Mouse (Mus musculus): ENCODE data around the gene Art5. TPM values are rescaled to one million over a fixed set of nuclear protein-coding genes. Genes with fewer than 3 reads are reported as not detected.
A peak's percentile ranks its signal among the peaks of the same experiment; 100 is the strongest.
"Not testable (repeated sequence)": the region's sequence is repeated elsewhere in the genome, so short reads cannot be mapped to it uniquely, and the experiment has no call there.

The Art5 gene
- total RNA-seq, 2 experiments from 2014 or later, result not detected

DNA sequence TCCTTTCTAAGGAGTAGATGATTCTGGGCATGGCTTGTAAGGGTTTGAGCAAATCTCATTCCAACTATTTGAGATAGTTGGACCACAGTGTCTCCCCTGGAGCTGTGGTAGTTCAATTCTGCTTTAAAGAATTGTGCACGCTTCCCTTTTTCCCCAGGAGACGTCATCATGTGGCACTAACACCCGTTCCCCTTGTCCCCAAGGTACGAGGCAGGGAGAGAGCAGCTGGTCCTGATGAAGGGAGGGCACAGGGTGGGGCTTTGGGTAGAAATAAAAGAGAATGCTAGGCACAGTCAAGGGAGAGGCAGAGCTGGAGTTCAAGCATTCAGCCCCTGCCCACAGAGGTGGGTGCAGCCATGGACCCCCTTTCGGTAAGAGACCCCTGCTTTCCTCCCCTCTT lies 26.5 kb downstream of the Art5 start, which contains the start of gene Trpc2:
Trpc2 (plus strand) TSS at position 301 of the 400 bp plus-strand sequence.
- DNase-seq (ENCODE audit: low spot score in 2 of 2), result no peak

DNA sequence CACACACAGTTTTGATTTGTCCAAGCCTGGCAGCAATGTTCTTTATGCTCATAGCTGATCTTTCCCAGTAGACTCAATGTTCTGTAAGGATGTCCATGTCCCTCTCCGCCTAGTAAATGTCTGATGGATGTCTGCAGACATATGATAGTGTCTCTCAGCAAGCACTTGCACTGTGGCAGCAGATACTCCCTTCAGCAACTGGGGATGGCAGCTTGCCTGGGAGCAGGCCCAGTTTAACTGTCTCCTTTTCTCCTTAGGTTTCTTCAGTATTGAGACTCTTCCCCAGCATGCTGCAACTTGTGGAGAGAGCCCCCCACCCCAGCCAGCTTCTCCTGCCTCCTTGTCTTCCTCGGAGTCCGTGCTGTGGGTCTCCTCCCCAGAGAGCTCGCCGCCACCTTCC lies 27.5 kb downstream of the Art5 start:
- DNase-seq (ENCODE audit: low spot score in 2 of 2), result no peak

DNA sequence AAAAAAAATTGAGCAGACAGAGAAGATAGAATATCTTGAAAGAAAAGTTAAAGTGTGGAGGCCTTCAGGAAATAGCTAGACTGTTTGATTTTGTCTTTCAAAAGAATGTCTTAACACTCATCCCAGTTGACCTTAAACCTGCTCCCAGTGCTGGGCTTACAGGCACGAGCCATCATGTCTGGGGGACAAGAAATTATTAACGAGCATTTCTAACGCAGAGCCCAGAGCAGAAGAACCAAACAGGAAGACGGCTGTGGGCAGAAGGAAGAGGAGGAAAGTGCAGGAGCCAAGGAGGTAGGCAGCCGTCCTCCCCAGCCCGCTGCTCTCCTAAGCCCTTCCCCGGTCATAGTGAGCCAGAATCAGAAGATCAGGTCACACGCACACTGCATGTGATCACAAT lies 29.0 kb downstream of the Art5 start:
- no peak for DNase-seq (ENCODE audit: low spot score in 2 of 2)

DNA sequence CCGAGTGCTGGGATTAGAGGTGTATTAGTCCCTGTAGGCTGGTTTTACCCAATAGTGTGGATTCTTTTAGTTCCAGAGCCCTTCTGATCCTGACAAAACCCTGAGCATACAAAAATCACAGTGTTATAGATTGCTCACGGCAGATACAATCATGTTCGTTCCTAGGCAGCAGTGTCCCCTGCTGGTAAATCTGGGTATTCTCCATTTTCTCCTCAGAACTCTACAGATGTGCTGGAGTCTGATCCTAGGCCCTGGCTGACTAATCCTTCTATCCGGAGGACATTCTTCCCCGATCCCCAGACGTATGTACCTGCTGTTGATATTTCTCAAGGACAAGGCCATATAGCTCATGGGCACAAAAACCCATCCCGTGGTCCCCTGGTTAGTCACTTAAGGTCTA lies 30.8 kb downstream of the Art5 start:
- peak in 1 of 2 experiments; percentile 29 for DNase-seq (ENCODE audit: low spot score in 2 of 2)

DNA sequence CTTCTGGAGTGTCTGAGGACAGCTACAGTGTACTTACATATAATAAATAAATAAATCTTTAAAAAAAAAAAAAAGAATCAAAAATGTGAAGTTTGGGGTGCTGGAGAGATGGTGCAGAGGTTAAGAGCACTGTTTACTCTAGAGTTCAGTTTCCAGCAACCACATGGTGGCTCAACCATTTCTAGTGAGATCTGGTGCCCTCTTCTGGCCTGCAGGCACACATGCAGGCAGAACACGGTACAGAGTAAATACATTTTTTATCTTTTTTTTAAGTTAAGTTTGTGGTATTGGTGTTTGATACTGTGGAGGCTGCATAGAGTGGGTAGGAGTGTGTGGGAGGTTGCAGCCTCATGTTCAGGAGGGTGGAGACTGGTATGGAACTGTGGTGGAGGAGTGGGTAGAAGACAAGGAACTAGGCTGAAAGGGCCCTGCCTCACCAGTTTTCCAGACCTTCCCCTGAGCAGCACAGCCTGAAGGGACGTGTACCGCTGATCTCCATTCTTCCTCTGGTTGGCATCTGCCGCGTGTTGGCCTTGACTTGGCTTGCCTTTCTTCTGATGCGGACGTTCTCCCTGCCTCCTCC lies 32.5 kb downstream of the Art5 start:
- peak in 1 of 2 experiments; percentile 17 for DNase-seq (ENCODE audit: low spot score in 2 of 2)

DNA sequence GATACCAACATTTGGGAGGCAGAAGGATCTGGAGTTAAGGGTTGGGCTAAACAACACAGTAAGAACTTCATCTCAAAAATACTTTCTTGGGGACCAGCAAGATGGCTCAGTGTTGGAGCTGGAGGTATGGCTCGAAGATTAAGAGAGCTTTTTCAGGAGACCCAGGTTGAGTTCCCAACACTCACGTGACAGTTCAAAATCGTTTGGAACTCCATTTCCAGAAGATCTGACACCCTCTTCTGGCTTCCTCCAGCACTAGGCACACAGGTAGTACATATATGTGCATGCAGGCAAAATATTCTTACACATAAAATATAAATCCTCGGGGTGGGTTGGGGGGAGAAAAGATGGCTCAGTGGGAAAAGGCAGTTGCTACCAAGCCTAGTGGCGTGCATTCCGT lies 42.9 kb downstream of the Art5 start:
- no peak for DNase-seq (ENCODE audit: low spot score in 2 of 2)

DNA sequence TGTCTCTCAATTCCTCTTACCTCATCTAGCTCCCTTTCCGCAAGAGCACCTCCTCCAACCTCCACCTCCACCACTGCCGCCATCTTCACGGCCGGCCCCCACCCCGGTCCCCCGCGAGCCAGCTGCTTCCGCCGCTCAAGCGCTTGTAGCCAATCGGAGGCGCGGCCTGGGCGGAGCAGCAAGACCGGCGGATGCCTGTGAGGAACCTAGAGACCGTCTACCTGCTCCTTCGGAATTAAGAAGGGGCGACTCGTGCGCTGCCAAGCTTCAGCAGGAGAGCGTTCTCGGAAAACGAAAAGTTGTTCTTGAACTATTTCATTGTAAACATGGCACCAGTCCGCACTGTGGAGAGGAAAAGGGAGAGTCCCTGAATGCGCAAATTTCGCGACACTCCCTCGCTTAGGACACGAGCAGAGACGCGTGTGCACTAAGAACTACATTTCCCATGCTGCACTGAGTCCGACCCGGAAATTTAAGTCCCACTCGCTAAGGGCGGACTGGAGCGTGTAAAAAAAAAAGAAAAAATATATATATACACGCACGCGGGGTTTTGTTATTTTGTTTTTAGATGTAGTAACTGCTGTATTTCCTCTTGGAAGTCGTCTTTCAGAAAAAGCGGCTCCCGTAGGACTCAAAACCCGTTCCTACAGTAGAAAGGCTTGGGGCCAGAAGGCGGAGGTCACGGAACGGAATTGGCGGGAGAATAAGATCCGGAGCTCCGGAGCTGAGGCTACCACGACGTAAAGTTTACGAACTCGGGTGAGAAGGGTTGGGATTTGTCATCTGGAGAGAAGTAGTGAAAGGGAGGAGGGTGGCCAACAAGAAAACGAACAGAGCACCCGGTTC lies 44.0 kb downstream of the Art5 start, which contains the start of the genes Rnf121, Xndc1 and Xntrpc:
Rnf121 (minus strand) TSS at position 424 of the 846 bp plus-strand sequence.
Xndc1 (plus strand) TSS at position 466 of the 846 bp plus-strand sequence.
Xntrpc (plus strand) TSS at position 668 of the 846 bp plus-strand sequence.
- peak; percentile 85 to 86 for DNase-seq (ENCODE audit: low spot score in 2 of 2)

DNA sequence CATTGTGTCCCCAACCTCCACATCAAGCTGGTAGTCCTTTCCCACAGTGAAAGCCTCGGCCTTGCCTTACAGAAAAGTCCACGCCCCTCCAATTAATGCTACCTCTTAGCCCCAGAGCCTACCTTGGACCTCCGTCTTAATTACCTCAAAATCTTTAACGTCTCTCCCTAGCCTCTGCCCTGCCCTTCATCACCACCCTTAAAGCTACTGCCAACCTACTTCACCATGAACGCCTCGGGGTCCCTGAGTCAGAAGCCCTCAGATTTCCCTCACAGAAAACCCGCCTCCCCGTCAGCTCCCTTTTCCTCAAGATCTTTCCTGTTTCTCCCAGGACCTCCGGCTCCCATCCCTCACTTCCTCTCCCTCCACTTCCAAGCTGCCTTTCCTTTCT lies 44.6 kb downstream of the Art5 start:
- no peak for DNase-seq (ENCODE audit: low spot score in 2 of 2)

DNA sequence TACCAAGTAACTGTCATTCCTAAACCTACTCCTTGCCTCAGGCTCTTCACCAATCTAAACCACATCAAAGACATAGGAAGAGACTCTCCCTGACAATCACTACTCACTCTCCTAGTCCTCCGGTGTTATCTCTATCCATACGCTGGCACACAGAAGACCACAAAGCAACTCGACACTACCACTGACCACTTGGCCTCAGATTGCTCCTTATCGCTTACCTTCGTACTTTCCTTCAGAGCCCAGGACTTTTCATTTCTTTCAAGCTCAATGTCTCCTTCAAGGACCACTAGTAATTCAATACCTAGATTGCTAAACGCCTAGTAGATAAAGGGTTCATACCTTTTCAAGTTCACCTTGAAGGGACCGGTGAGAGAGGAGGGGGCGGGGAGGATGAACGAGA lies 45.4 kb downstream of the Art5 start:
- DNase-seq (ENCODE audit: low spot score in 2 of 2), result no peak

DNA sequence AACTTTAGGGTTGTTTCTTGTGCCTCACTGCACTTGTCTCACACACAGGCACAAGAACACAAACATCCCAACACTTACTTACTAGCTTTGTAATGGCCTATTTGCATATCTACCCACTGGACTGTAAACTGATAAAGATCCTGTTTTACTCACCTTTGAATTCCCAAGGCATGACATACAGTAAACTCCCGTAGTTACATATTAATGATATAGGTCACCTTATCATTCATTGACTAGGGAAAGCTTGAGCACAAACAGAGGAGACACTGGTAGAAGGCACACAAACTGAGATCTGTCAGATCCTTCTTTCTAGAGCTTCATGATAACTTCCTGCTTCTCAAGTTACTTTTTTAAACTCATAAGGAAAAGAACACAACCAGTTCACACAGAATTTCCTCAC lies 47.1 kb downstream of the Art5 start:
- DNase-seq (ENCODE audit: low spot score in 2 of 2), result no peak

DNA sequence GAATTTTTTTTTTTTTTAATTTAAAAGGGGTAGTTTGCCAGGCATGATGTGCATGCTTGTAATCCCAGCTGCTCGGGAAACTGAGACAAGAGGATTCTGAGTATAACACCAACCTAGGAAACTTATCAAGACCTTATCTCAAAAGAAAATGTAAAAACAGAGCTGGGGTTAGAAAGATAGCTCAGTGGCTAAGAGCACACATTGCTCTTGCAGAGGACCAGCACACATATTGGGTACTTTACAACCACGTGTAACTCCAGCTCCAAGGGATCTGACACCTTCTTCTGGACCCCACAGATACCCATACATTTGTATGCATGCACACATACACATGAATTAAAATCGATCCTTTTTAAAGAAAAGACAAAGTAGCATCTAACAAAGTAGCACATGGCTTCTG lies 47.9 kb downstream of the Art5 start:
- no peak for DNase-seq (ENCODE audit: low spot score in 2 of 2)

DNA sequence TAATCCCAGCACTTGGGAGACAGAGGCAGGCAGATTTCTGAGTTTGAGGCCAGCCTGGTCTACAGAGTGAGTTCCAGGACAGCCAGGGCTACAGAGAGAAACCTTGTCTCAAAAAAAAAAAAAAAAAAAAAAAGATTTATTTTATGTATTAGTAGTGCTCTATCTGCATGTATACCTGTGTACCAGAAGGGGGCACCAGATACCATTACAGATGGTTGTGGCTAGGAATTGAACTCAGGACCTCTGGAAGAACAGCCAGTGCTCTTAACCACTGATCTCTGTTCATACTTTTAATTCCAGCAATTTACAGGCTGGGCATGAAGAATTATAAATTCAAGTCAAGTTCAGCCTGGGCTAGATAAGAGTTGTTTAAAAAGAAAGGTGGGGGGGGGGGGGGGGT lies 60.8 kb downstream of the Art5 start:
- DNase-seq (ENCODE audit: low spot score in 2 of 2), result not testable (repeated sequence)

Other genes starting within 250 kb of the Art5 start
- gene Anapc15, start 245.8 kb downstream of the Art5 start, total RNA-seq (2021), result 10 to 100 TPM; 27.4 to 35.2 TPM
- gene Folr1, start 238.7 kb downstream of the Art5 start, total RNA-seq (2021), result 1 to 10 TPM in 1 of 2 experiments, not detected in 1; 5.0 TPM
- 100 to 1,000 TPM in 1 of 2 experiments, 10 to 100 TPM in 1; 95.1 to 109 TPM for gene Lamtor1, start 203.6 kb downstream of the Art5 start, total RNA-seq (2021)
- gene Tomt, start 203.1 kb downstream of the Art5 start, total RNA-seq (2021), result not detected
- gene Lrrc51, start 175.6 kb downstream of the Art5 start, total RNA-seq (2021), result 10 to 100 TPM; 12.2 to 13.9 TPM
- 100 to 1,000 TPM; 141 to 160 TPM for gene Numa1, start 175.4 kb downstream of the Art5 start, total RNA-seq (2021)
- gene Il18bp, start 90.8 kb downstream of the Art5 start, total RNA-seq (2021), result 10 to 100 TPM in 1 of 2 experiments, 1 to 10 TPM in 1; 8.4 to 12.5 TPM
- 10 to 100 TPM; 38.5 to 38.7 TPM for gene Rnf121, start 44.0 kb downstream of the Art5 start, total RNA-seq (2021)
- gene Xndc1, start 44.0 kb downstream of the Art5 start, total RNA-seq (2021), result 10 to 100 TPM; 11.6 to 12.6 TPM
- under 1 TPM; 0.89 to 0.99 TPM for gene Xntrpc, start 43.8 kb downstream of the Art5 start, total RNA-seq (2021)
- gene Trpc2, start 26.4 kb downstream of the Art5 start, total RNA-seq (2021), result not detected
- under 1 TPM in 1 of 2 experiments, not detected in 1; 0.29 TPM for gene Art1, start 7.7 kb downstream of the Art5 start, total RNA-seq (2021)
- not detected for gene Chrna10, start 7.3 kb upstream of the Art5 start, total RNA-seq (2021)
- gene Nup98, start 100.7 kb upstream of the Art5 start, total RNA-seq (2021), result 10 to 100 TPM; 72.5 to 80.1 TPM
- 10 to 100 TPM; 57.5 to 79.5 TPM for gene Pgap2, start 100.7 kb upstream of the Art5 start, total RNA-seq (2021)
- gene Rhog, start 146.6 kb upstream of the Art5 start, total RNA-seq (2021), result 10 to 100 TPM; 43.5 to 55.7 TPM
- gene Stim1, start 158.3 kb upstream of the Art5 start, total RNA-seq (2021), result 10 to 100 TPM; 74.0 to 77.1 TPM

Measured in adrenal gland, adult 18-20 months (tissue).